In genomic region chr17:83025340-83025816, GRCm38 (mm10) we compare ENCODE assay signal across 9 mouse cellular contexts.
DNase-seq lines count a peak whose midpoint lies in the region; ATAC-seq lines count a peak whose summit lies in the region.
"Had no signal": no experiment of that assay in that cellular context is flagged by ENCODE, and none has a peak within 500 bp of the region (broad histone marks: within the 10 kb centered on the region; RNA-seq: fewer than 3 reads in every experiment).

No protein-coding gene starts in this region.

- intact Hi-C loops in heart, postnatal 36 days (cut with DNase I), result loop anchor here (5.0 kb wide), 2 partner anchors 227 to 432 kb away; no protein-coding TSS in a partner anchor

- DNase-seq in ES-CJ7 (ENCODE audit: low read depth, low spot score), result peak; percentile 91
- peak; percentile 40 for DNase-seq in c-Kit-positive CD71-positive TER-119-negative erythroid progenitor cells, embryonic 14.5 days (ENCODE audit: low read depth)
- DNase-seq in heart, postnatal 36 days, result peak; percentile 69 to 78
- peak; percentile 60 to 86 for DNase-seq in layer of hippocampus, adult 18-20 months (ENCODE audit: low spot score in 2 of 2)
- DNase-seq in ovary, postnatal 14 days (ENCODE audit: low spot score), result peak; percentile 81
- peak; percentile 33 to 72 for DNase-seq in thymus, postnatal 10 days (ENCODE audit: low spot score in 2 of 2)

- H3K4me3 ChIP-seq in forebrain, embryonic 12.5 days (replicated peaks), result no peak overlapping the region
- no peak overlapping the region for H3K4me3 ChIP-seq in lung, embryonic 16.5 days (ENCODE audit: low read length)
- H3K4me3 ChIP-seq: limb, embryonic 12.5 days had no signal

- H3K27ac ChIP-seq in forebrain, embryonic 12.5 days, result no peak overlapping the region
- no peak overlapping the region for H3K27ac ChIP-seq in lung, embryonic 16.5 days (ENCODE audit: low read length)
- H3K27ac ChIP-seq: limb, embryonic 12.5 days had no signal

- H3K9ac ChIP-seq in forebrain, embryonic 12.5 days, result no peak overlapping the region
- no peak overlapping the region for H3K9ac ChIP-seq in lung, embryonic 16.5 days (ENCODE audit: low read length)
- H3K9ac ChIP-seq: limb, embryonic 12.5 days had no signal

- peak; percentile 78 for ATAC-seq in forebrain, embryonic 12.5 days (ENCODE audit: low FRiP score)
- peak; percentile 65 for ATAC-seq in lung, embryonic 16.5 days (ENCODE audit: low read depth)

- no peak overlapping the region for H3K4me2 ChIP-seq in forebrain, embryonic 12.5 days
- no peak overlapping the region for H3K4me2 ChIP-seq in lung, embryonic 16.5 days (ENCODE audit: low read depth, low read length)
- H3K4me2 ChIP-seq: limb, embryonic 12.5 days had no signal

- 14% methylated on average over 5 of the region's 5 CpGs for WGBS in forebrain, embryonic 12.5 days
- 8% methylated on average over 5 of the region's 5 CpGs for WGBS in lung, embryonic 16.5 days

- 0 out of 2 replicates have a peak, but pooled peaks cover 3% of the 10 kb centered on the region for H3K27me3 ChIP-seq in forebrain, embryonic 12.5 days
- no peaks in the 10 kb centered on the region for H3K27me3 ChIP-seq in lung, embryonic 16.5 days (ENCODE audit: control insufficient read depth, insufficient read depth, low read depth, low read length)

- H3K4me1 ChIP-seq in forebrain, embryonic 12.5 days, result no peaks in the 10 kb centered on the region; the same call in 1 of the 2 replicates
- H3K4me1 ChIP-seq in lung, embryonic 16.5 days (replicated peaks; ENCODE audit: control insufficient read depth, insufficient read depth, low read length), result peaks cover 4% of the 10 kb centered on the region; the same call in 1 of the 2 replicates
- H3K4me1 ChIP-seq: limb, embryonic 12.5 days had no signal

- 0 out of 2 replicates have a peak, but pooled peaks cover 4% of the 10 kb centered on the region for H3K9me3 ChIP-seq in forebrain, embryonic 12.5 days
- H3K9me3 ChIP-seq in lung, embryonic 16.5 days (ENCODE audit: control insufficient read depth, low read length), result no peaks in the 10 kb centered on the region

- no peaks in the 10 kb centered on the region for H3K36me3 ChIP-seq in forebrain, embryonic 12.5 days (replicated peaks)
- H3K36me3 ChIP-seq in lung, embryonic 16.5 days (ENCODE audit: control insufficient read depth, insufficient read depth, low read length), result no peaks in the 10 kb centered on the region
- H3K36me3 ChIP-seq: limb, embryonic 12.5 days had no signal

Comparison
In these comparisons a context has a peak if more than half of its experiments do, and no peak if none do; other contexts are left out.
1. DNase-seq: peak in every context shown above with its lines; median percentile 91 in ES-CJ7; 81 in ovary, postnatal 14 days; 74 in heart, postnatal 36 days; 73 in layer of hippocampus, adult 18-20 months; 52 in thymus, postnatal 10 days; 40 in c-Kit-positive CD71-positive TER-119-negative erythroid progenitor cells, embryonic 14.5 days.